Mouse (Mus musculus) heart, postnatal 0 days (tissue): ENCODE results near the gene Nkpd1. TPM values are rescaled to one million over a fixed set of nuclear protein-coding genes. Genes with fewer than 3 reads are reported as not detected.

Source experiments
- ATAC-seq: fragments of 200-750 bp; cut with Nextera tagmentation; 2 replicates; pipeline ENCODE4 v1.8.0; 2017; ENCODE audit warnings: low read depth, moderate number of reproducible peaks, moderate library complexity; ENCODE audit not compliant: insufficient read depth
- DNase-seq: peaks from one replicate; pipeline ENCODE4 v3.0.0-alpha.2; 2016; ENCODE audit warnings: low spot score
- H3K27ac ChIP-seq: fragments of 300-500 bp; sonication (generic); 2 replicates; pipeline ENCODE4 v1.5.1; 2014; ENCODE audit warnings: low read depth, mild to moderate bottlenecking
- H3K27me3 ChIP-seq: fragments of 300-500 bp; sonication (generic); 2 replicates; pipeline ENCODE4 v1.6.1; 2014; ENCODE audit warnings: low read length, mixed read lengths; ENCODE audit not compliant: control insufficient read depth, insufficient read depth
- H3K36me3 ChIP-seq: fragments of 300-500 bp; sonication (generic); replicated peaks from 2 replicates; pipeline ENCODE4 v1.6.1; 2014; ENCODE audit warnings: low read length, mixed read lengths; ENCODE audit not compliant: control insufficient read depth, insufficient read depth
- H3K4me1 ChIP-seq: fragments of 300-500 bp; sonication (generic); 2 replicates; pipeline ENCODE4 v1.6.1; 2014; ENCODE audit warnings: antibody characterized with exemption; ENCODE audit not compliant: control insufficient read depth, insufficient read depth
- H3K4me2 ChIP-seq: fragments of 300-500 bp; sonication (generic); 2 replicates; pipeline ENCODE4 v1.6.1; 2014; ENCODE audit warnings: low read depth, mild to moderate bottlenecking, low read length, moderate library complexity
- H3K4me3 ChIP-seq: fragments of 300-500 bp; sonication (generic); 2 replicates; pipeline ENCODE4 v1.5.1; 2014; ENCODE audit warnings: low read depth, low read length
- H3K9ac ChIP-seq: fragments of 300-500 bp; sonication (generic); replicated peaks from 2 replicates; pipeline ENCODE4 v1.6.1; 2014; ENCODE audit warnings: low read depth, low read length, mixed read lengths
- H3K9me3 ChIP-seq: fragments of 300-500 bp; sonication (generic); replicated peaks from 2 replicates; pipeline ENCODE4 v1.6.1; 2016; ENCODE audit warnings: low read length; ENCODE audit not compliant: control insufficient read depth
- CTCF ChIP-seq: IDR thresholded peaks from 2 replicates; pipeline ENCODE4 v1.5.1; 2016; ENCODE audit warnings: antibody characterized with exemption, control low read depth, low read depth
- EP300 ChIP-seq: IDR thresholded peaks from 2 replicates; pipeline ENCODE4 v1.6.1; 2016; ENCODE audit warnings: antibody characterized with exemption, low read depth
- WGBS: fragments of 180-500 bp; shearing (Covaris S2); extraction: QIAGEN DNeasy Blood & Tissue Kit; methylation state at CpG from one replicate; pipeline ENCODE4 v1.1.7; 2014; 5-methylcytosine and 5-hydroxymethylcytosine counted together
- polyA plus RNA-seq: library from polyadenylated mRNA; unstranded; fragments of >200 nt; fragmentation: Nextera tagmentation; extraction: Ambion mirVana; gene quantifications from 2 replicates; pipeline ENCODE4 v1.2.1, GENCODE M21; 2015
- total RNA-seq: library from RNA; depleted of rRNA; stranded (reverse); fragments of >200 nt; gene quantifications from 2 replicates; pipeline ENCODE4 v1.2.3, GENCODE M21; 2014; ENCODE audit warnings: low replicate concordance

Nkpd1 gene
- total and polyA plus RNA-seq, 2 experiments from 2014 or later, result not detected

- H3K4me2 ChIP-seq, result no peak overlapping the region
- H3K27ac ChIP-seq, result no peak overlapping the region
- no peaks in the 10 kb centered on the region for H3K27me3 ChIP-seq
- no peaks in the 10 kb centered on the region for H3K36me3 ChIP-seq
- 51% methylated on average over 4 of the region's 4 CpGs for WGBS
- no peak overlapping the region for H3K4me3 ChIP-seq
- TF ChIP-seq EP300 (no peak), CTCF (no peak)
- no peak for ATAC-seq
- no peak for DNase-seq
- H3K9ac ChIP-seq, result no peak overlapping the region
- no peaks in the 10 kb centered on the region for H3K4me1 ChIP-seq
- no peaks in the 10 kb centered on the region for H3K9me3 ChIP-seq
Measured at GRCm38 (mm10) chr7:19498326-19498725, 19.3 kb upstream of the Nkpd1 start.

- H3K27me3 ChIP-seq, result no peaks in the 10 kb centered on the region
- H3K27ac ChIP-seq, result no peak overlapping the region
- no peaks in the 10 kb centered on the region for H3K36me3 ChIP-seq
- no peak overlapping the region for H3K4me2 ChIP-seq
- ATAC-seq (no peak), DNase-seq (no peak)
- no peak overlapping the region for H3K4me3 ChIP-seq
- TF ChIP-seq EP300 (no peak), CTCF (no peak)
- no peak overlapping the region for H3K9ac ChIP-seq
- 66% methylated on average over 12 of the region's 12 CpGs for WGBS
- H3K4me1 ChIP-seq, result no peaks in the 10 kb centered on the region
- H3K9me3 ChIP-seq, result no peaks in the 10 kb centered on the region
Measured at GRCm38 (mm10) chr7:19500420-19501363, 16.9 kb upstream of the Nkpd1 start.

GRCm38 (mm10) chr7:19501658-19502057 is 16.0 kb upstream of the Nkpd1 start:
- Histone ChIP-seq H3K9me3 (no peaks in the 10 kb centered on the region), H3K4me1 (no peaks in the 10 kb centered on the region), H3K27me3 (no peaks in the 10 kb centered on the region), H3K4me2 (no peak overlapping the region), H3K27ac (no peak overlapping the region), H3K4me3 (no peak overlapping the region), H3K36me3 (no peaks in the 10 kb centered on the region), H3K9ac (no peak overlapping the region)
- 78% methylated on average over 4 of the region's 4 CpGs for WGBS
- TF ChIP-seq CTCF, result no peak
- TF ChIP-seq EP300, result no peak
- DNase-seq, result no peak
- ATAC-seq, result no peak

- 27% methylated on average over 5 of the region's 5 CpGs for WGBS
- H3K27ac ChIP-seq, result no peak overlapping the region
- H3K4me2 ChIP-seq, result no peak overlapping the region
- no peak for DNase-seq
- no peaks in the 10 kb centered on the region for H3K36me3 ChIP-seq
- H3K4me3 ChIP-seq, result no peak overlapping the region
- H3K9me3 ChIP-seq, result no peaks in the 10 kb centered on the region
- peaks cover 10% of the 10 kb centered on the region; the same call in 1 of the 2 replicates for H3K4me1 ChIP-seq
- H3K9ac ChIP-seq, result no peak overlapping the region
- H3K27me3 ChIP-seq, result no peaks in the 10 kb centered on the region
- ATAC-seq, result no peak
- peak; percentile 92 for TF ChIP-seq CTCF
- no peak for TF ChIP-seq EP300
Measured at GRCm38 (mm10) chr7:19503481-19504068, 14.1 kb upstream of the Nkpd1 start.

- Histone ChIP-seq H3K9ac (no peak overlapping the region), H3K27me3 (no peaks in the 10 kb centered on the region), H3K36me3 (no peaks in the 10 kb centered on the region), H3K4me3 (no peak overlapping the region), H3K4me1 (peaks cover 17% of the 10 kb centered on the region; the same call in 1 of the 2 replicates), H3K9me3 (no peaks in the 10 kb centered on the region), H3K27ac (no peak overlapping the region), H3K4me2 (no peak overlapping the region)
- ATAC-seq, result no peak
- 43% methylated on average over 6 of the region's 6 CpGs for WGBS
- DNase-seq, result no peak
- 0 out of 2 replicates have a peak, but pooled peaks have one; percentile 12 for TF ChIP-seq CTCF
- no peak for TF ChIP-seq EP300
Measured at GRCm38 (mm10) chr7:19506326-19506725, 11.3 kb upstream of the Nkpd1 start.
